Mouse (Mus musculus) skeletal muscle tissue, adult 2 months (tissue): ENCODE data around the gene Ncmap.
A peak's percentile ranks its signal among the peaks of the same experiment; 100 is the strongest.

Experiments
- DNase-seq: peaks from one replicate; pipeline ENCODE4 v3.0.0-alpha.2; 2012; ENCODE audit warnings: low read depth, low spot score

Ncmap gene

GRCm38 (mm10) chr4:135397991-135398390 lies at the start of gene Ncmap:
Ncmap (minus strand) TSS chr4:135398227.
- no peak for DNase-seq

- no peak for DNase-seq
Observed at GRCm38 (mm10) chr4:135442473-135442872, 44.4 kb upstream of the Ncmap start.

DNA sequence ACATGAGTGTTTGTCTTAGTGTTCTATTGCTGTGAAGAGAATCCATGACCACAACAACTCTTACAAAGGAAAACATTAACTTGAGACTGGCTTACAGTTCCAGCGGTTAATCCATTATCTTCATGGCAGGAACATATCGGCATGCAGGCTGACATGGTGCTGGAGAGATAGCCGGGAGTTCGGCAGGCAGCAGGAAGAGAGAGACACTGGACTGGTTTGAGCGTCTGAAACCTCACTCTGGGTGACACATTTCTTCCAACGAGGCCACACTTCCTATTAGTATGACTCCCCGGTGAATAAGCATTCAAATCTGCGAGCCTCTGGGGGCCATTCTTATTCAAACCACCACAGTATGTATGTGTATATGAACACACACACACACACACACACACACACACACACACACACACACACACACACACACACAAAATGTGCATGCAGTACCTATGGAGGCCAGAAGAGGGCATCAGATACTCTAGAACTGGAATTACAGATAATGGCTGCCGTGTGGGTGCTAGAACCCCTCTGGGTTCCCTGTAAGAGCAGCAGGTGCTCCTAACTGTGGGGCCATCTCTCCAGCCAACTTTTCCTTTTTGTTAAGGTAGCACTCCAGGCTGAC lies 42.0 kb upstream of the Ncmap start:
- DNase-seq, result no peak

GRCm38 (mm10) chr4:135439188-135439647 lies 41.2 kb upstream of the Ncmap start:
- no peak for DNase-seq

GRCm38 (mm10) chr4:135437924-135438323 lies 39.9 kb upstream of the Ncmap start:
- DNase-seq, result no peak

- DNase-seq, result no peak
Observed at GRCm38 (mm10) chr4:135436291-135436690, 38.3 kb upstream of the Ncmap start.

DNA sequence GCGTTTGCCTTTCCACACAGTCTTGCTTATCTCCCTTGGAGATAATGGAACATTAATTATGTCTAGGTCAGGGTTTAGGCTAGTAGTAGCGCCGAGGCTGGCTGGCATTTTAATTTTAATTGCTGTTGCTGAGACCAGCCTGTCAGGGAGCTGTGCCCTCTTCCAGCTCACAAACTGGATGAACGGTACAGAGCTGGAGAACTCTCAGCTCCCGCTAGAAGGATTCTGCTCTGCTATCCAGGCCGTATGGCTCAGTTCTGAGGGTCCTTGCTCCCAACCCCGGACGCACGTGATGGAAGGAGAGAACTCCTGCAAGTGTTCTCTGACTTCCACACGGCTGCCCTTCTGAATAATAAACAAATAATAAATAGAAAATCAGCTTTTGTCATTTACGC lies 36.4 kb upstream of the Ncmap start:
- DNase-seq, result no peak

- peak; percentile 84 for DNase-seq
Observed at GRCm38 (mm10) chr4:135433443-135434394, 35.7 kb upstream of the Ncmap start, which contains the start of gene Rcan3. Rcan3 (minus strand) TSS chr4:135433853.

- DNase-seq, result no peak
Observed at GRCm38 (mm10) chr4:135433086-135433442, 35.0 kb upstream of the Ncmap start.

DNA sequence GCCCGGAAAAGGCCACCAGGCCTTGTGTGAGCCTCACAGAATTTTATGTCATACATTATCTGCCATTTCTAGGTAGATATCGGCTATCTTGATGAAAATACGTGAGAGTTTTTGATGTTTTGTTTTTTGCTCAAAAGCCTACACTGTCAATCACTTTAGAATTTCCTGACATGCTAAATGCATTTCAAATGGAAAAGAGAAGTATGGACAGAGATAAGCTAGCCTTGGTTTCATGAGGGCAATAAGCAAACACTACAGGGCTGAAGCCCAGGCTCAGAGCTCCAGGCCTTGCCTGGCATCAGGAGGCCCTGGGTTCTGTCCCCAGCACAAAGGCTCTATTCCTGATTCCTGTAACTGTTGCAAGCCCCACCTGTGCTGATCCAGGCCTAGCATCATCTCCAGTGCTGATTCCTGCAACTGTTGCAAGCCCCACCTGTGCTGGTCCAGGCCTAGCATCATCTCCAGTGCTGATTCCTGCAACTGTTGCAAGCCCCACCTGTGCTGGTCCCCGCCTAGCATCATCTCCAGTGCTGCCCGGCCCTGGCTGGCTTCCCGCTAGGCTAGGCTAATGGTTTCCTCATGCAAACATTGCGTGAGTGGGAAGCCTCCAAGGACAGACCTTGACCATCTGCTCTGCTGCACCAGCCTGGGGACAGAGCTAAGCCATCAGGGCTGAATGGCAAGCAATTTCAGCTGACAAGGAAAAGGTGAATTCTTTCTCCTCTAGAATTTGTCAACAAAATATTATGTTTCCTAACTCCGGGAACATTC lies 32.1 kb upstream of the Ncmap start:
- DNase-seq, result no peak

- DNase-seq, result no peak
Observed at GRCm38 (mm10) chr4:135429383-135429782, 31.4 kb upstream of the Ncmap start.

GRCm38 (mm10) chr4:135426587-135426986 lies 28.6 kb upstream of the Ncmap start:
- no peak for DNase-seq

- no peak for DNase-seq
Observed at GRCm38 (mm10) chr4:135425625-135426024, 27.6 kb upstream of the Ncmap start.

DNA sequence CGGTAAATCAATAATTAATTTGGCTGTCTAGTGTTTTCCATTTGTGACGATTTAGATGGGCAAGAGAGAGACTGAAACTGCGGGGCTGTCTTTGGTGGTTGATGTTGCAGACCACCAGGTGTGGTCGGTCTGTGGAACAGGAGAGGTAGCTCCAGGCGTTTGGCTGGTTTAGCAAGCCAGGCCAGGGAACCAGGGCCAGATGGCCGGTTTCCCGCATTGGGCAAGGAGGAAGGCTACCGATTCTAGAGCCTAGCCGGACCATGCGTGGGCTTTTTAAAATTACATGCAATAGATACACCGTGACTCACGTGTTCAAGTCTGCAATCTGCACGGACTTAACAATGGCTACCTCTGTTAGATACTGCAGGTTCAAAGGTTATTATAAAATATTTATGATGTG lies 22.9 kb upstream of the Ncmap start:
- no peak for DNase-seq

DNA sequence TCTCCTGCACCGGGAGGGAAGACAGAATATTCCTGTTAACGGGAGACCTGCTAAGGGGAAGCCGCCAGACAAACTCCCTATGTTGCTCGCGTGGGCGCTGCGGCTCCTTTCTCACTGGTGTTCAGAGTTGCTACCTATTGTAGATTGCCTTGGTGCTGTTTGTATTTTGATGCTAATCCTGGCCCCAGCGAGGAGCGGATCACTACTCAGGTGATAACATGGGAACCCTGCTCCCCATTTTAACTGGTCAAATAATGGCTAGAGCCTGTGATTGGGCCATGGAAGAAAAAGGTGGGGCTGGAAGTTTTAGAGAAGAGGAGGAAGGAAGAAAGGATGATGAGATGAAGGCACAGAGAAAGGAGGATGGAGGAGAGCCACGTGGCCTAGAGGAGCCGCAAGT lies 22.4 kb upstream of the Ncmap start:
- no peak for DNase-seq

GRCm38 (mm10) chr4:135419996-135420395 lies 22.0 kb upstream of the Ncmap start:
- DNase-seq, result no peak

DNA sequence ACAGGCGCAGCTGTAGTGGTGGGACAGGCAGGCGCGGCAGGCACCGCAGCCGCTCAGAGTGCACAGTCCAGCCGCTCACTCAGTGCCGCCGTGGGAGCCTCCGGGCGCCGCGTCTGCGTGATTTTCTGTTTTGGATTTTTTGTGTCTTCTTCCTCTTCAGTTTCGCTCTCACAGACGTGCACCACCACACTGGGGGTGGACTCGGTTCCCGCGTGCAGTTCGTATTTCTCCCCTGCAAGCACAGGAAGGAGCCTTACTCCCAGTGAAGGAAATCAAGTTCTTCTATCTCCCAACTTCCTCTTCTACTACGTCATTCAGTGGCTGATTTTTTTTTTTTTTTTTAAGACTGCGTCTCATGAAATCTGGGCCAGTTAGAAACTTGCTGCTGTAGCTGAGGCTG lies 18.3 kb upstream of the Ncmap start:
- no peak for DNase-seq

- DNase-seq, result no peak
Observed at GRCm38 (mm10) chr4:135413491-135413890, 15.5 kb upstream of the Ncmap start.

GRCm38 (mm10) chr4:135411633-135412032 lies 13.6 kb upstream of the Ncmap start:
- DNase-seq, result peak; percentile 32

- DNase-seq, result no peak
Observed at GRCm38 (mm10) chr4:135406180-135406579, 8.2 kb upstream of the Ncmap start.

GRCm38 (mm10) chr4:135404916-135405315 lies 6.9 kb upstream of the Ncmap start:
- no peak for DNase-seq

DNA sequence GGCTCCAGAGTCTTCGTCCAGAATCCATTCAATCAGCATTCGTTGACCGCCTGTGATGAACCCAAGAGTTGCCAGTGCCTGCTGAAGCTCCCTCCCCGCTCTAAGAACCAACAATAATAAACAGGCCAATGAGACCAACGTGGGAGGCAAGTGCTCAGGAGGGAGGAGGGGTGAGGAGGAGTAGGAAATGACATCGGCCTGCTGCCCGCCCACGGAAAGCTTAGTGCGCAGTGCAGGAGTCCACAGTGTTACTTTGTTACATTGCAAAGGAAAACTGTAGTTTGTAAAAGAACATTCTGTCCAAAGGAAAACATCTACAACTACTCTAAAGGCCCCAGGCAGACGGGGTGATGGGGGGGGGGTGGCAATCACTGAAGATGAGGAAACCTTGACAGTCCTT lies 6.0 kb upstream of the Ncmap start:
- no peak for DNase-seq
